Mouse (Mus musculus): ENCODE data around the gene AI467606. TPM values are rescaled to one million over a fixed set of nuclear protein-coding genes. Genes with fewer than 3 reads are reported as not detected.

Gene AI467606
- polyA plus RNA-seq, 1 experiment: 93.9 TPM

- TF ChIP-seq GATA1 (IDR thresholded peaks at IDR 0.05; ENCODE audit: borderline replicate concordance, low read length) (no peak), FLI1 (IDR thresholded peaks at IDR 0.05; ENCODE audit: low read length) (no peak)
- peaks cover 18% of the 10 kb centered on the region for H3K27me3 ChIP-seq (replicated peaks)
- H3K9me3 ChIP-seq: no peaks in the 10 kb centered on the region
- peaks cover 62% of the 10 kb centered on the region for H3K4me1 ChIP-seq
- H3K4me3 ChIP-seq (replicated peaks): peak overlapping the region; percentile 84
- H3K36me3 ChIP-seq (replicated peaks; ENCODE audit: low read length): no peaks in the 10 kb centered on the region
Observed at GRCm38 (mm10) chr7:127104560-127105332, 13.6 kb downstream of the AI467606 start.

DNA sequence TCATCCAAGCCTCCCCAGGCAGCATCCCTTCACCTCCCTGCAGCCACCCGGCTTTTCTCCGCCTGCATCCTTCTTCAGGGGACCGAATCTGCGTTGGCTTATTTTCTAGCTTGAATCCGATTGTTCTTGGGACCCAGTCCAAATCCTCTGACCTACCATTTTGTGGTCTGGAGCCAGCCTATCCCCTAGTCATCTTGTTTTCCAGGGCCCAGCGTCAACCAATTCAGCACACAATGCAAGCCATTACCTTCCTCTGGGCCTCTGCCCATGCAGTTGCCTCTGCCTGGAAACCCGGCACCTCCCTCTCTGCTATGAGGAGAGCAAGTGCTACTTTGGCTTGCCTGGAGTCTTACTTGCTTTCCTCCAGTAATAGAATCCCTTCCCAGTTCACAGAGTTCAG is 14.4 kb downstream of the AI467606 start:
- H3K27me3 ChIP-seq (replicated peaks): peaks cover 16% of the 10 kb centered on the region
- no peaks in the 10 kb centered on the region for H3K9me3 ChIP-seq
- H3K4me3 ChIP-seq (replicated peaks): no peak overlapping the region
- H3K4me1 ChIP-seq: peaks cover 61% of the 10 kb centered on the region
- no peaks in the 10 kb centered on the region for H3K36me3 ChIP-seq (replicated peaks; ENCODE audit: low read length)
- TF ChIP-seq GATA1 (IDR thresholded peaks at IDR 0.05; ENCODE audit: borderline replicate concordance, low read length): no peak
- TF ChIP-seq FLI1 (IDR thresholded peaks at IDR 0.05; ENCODE audit: low read length): no peak

DNA sequence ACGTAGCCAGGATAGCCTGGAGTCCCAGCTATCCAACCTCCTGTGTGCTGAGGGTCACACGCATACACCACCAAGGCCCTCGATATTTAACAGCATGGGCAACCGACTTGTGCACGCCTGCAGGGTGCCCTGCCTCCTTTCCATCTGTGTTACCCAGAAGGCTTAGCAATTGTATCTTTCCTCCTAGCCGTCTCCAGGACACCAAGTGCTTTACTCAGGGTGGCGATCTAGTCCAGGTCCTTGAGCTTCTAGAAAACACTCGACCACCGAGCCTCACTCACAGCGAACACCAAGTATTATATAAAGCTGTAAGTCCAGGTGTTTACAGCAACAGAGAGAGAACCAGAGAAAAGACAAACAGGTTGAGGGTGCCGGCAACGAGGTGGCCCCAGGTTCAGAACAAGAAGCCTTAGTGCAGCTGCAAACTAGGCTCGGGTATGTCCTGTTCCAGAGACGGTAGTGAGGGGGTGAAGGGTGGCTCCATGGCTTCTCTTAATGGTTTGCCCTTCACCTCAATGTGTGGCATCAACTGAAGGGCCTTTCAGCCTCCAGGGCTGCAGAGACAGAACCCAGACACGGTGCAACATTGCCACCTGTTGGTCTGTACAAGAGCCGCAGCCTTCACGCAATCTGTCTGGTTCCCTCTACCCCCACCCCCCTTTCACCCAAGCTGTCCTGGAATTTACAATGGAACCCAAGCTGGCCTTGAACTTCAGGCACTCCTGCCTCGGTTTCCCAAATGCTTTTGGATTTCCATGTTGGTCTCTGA is 19.3 kb downstream of the AI467606 start:
- Histone ChIP-seq H3K4me3 (replicated peaks) (no peak overlapping the region), H3K4me1 (peaks cover 65% of the 10 kb centered on the region), H3K27me3 (replicated peaks) (peaks cover 14% of the 10 kb centered on the region), H3K9me3 (no peaks in the 10 kb centered on the region), H3K36me3 (replicated peaks; ENCODE audit: low read length) (no peaks in the 10 kb centered on the region)
- TF ChIP-seq GATA1 (IDR thresholded peaks at IDR 0.05; ENCODE audit: borderline replicate concordance, low read length): no peak
- TF ChIP-seq FLI1 (IDR thresholded peaks at IDR 0.05; ENCODE audit: low read length): no peak

GRCm38 (mm10) chr7:127111461-127111860 is 20.3 kb downstream of the AI467606 start:
- H3K4me3 ChIP-seq (replicated peaks): no peak overlapping the region
- no peak for TF ChIP-seq FLI1 (IDR thresholded peaks at IDR 0.05; ENCODE audit: low read length)
- no peak for TF ChIP-seq GATA1 (IDR thresholded peaks at IDR 0.05; ENCODE audit: borderline replicate concordance, low read length)
- H3K36me3 ChIP-seq (replicated peaks; ENCODE audit: low read length): no peaks in the 10 kb centered on the region
- H3K27me3 ChIP-seq (replicated peaks): peaks cover 8% of the 10 kb centered on the region
- peaks cover 64% of the 10 kb centered on the region for H3K4me1 ChIP-seq
- no peaks in the 10 kb centered on the region for H3K9me3 ChIP-seq

GRCm38 (mm10) chr7:127112251-127112841 is 21.2 kb downstream of the AI467606 start:
- TF ChIP-seq GATA1 (IDR thresholded peaks at IDR 0.05; ENCODE audit: borderline replicate concordance, low read length): no peak
- no peak for TF ChIP-seq FLI1 (IDR thresholded peaks at IDR 0.05; ENCODE audit: low read length)
- H3K4me1 ChIP-seq: peaks cover 61% of the 10 kb centered on the region
- H3K36me3 ChIP-seq (replicated peaks; ENCODE audit: low read length): no peaks in the 10 kb centered on the region
- H3K9me3 ChIP-seq: no peaks in the 10 kb centered on the region
- no peak overlapping the region for H3K4me3 ChIP-seq (replicated peaks)
- peaks cover 1% of the 10 kb centered on the region for H3K27me3 ChIP-seq (replicated peaks)

DNA sequence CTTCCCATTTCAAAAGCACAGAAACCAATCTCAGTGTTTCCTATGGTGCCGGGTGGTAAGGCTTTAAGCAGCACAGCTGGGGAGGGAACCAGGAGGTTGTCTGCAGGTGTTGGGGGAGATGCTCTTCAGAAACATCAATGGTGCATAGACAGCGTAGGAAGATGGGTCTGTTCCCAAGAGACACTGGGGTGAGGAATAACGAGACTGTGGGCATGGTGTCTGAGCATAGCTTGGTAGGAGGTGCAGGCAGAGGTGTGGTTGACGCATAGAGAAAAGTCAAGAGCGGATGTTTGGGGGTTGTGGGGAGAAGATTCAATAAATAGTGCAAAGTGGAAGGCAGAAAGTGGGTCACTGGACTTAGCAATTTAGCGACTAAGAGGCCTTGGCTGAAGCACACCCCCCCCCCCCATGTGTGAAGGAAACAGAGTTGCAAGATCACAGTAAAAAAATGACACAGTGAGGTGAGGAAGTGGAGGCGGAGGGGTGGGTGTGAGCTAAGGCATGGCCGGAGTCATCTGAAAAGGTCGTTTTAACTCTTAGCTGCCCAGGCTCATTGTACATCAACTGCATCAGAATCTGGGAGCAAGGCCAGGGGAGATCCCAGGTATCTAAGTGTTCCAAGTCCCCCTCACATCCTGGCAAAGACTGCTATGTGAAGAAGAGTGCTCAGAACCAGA is 21.9 kb downstream of the AI467606 start:
- Histone ChIP-seq H3K27me3 (replicated peaks) (no peaks in the 10 kb centered on the region), H3K4me3 (replicated peaks) (peak overlapping the region; percentile 64), H3K4me1 (peaks cover 68% of the 10 kb centered on the region), H3K9me3 (no peaks in the 10 kb centered on the region), H3K36me3 (replicated peaks; ENCODE audit: low read length) (no peaks in the 10 kb centered on the region)
- TF ChIP-seq FLI1 (IDR thresholded peaks at IDR 0.05; ENCODE audit: low read length): no peak
- no peak for TF ChIP-seq GATA1 (IDR thresholded peaks at IDR 0.05; ENCODE audit: borderline replicate concordance, low read length)

DNA sequence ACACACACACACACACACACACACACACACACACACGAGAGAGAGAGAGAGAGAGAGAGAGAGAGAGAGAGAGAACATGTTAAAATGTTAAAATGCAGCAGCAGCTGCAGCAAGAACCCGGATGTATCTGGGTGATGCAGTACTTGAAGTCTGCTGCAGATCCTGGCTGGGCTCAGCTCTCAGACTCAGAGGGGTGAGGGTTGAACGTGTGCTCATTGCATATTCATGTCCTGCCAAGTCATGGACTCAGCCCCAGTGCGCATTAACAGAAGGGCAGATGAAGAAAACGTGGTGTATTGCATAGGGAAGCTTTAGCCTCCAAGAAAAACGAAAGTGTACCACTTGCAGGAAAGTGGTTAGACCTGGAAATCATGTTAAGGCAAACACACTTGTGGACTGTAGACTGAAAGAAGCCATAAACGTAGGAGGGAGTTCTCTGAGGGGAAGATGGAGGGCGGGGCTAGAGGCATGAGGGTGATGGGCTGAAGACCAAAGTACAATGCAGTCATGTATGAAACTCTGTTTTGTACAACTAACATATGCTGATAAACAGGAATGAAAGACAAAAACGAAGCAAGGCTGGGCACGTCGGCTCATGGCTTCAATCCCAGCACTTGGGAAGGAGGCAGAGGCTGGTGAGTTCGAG is 22.6 kb downstream of the AI467606 start:
- TF ChIP-seq FLI1 (IDR thresholded peaks at IDR 0.05; ENCODE audit: low read length) (no peak), GATA1 (IDR thresholded peaks at IDR 0.05; ENCODE audit: borderline replicate concordance, low read length) (no peak)

DNA sequence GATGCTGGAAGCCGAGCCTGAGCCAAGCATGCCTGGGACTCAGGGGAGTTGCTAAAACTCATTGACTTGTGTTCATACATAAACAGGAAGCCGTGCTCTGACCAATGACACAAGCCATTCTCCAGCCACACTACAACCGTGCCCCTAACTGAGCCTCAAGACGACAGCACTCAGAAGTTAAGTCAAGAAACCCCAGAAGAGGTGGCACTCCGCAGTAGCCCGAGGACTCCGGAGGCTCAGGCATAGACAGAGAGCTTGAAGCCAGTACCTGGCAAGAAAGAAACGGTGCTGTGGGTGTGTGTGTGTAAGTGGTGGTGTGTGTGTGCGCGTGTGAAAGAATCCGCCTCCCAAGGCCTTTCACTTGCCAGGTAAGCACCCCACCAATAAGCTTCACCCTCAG is 23.8 kb downstream of the AI467606 start:
- Histone ChIP-seq H3K27me3 (replicated peaks) (no peaks in the 10 kb centered on the region), H3K9me3 (no peaks in the 10 kb centered on the region), H3K4me3 (replicated peaks) (no peak overlapping the region), H3K4me1 (peaks cover 70% of the 10 kb centered on the region), H3K36me3 (replicated peaks; ENCODE audit: low read length) (no peaks in the 10 kb centered on the region)
- no peak for TF ChIP-seq FLI1 (IDR thresholded peaks at IDR 0.05; ENCODE audit: low read length)
- no peak for TF ChIP-seq GATA1 (IDR thresholded peaks at IDR 0.05; ENCODE audit: borderline replicate concordance, low read length)

More for the DNA sequence above, 22.6 kb downstream of the AI467606 start:
- peaks cover 70% of the 10 kb centered on the region for H3K4me1 ChIP-seq
- H3K36me3 ChIP-seq (replicated peaks; ENCODE audit: low read length): no peaks in the 10 kb centered on the region
- H3K27me3 ChIP-seq (replicated peaks): no peaks in the 10 kb centered on the region
- H3K4me3 ChIP-seq (replicated peaks): peak overlapping the region; percentile 76
- no peaks in the 10 kb centered on the region for H3K9me3 ChIP-seq

DNA sequence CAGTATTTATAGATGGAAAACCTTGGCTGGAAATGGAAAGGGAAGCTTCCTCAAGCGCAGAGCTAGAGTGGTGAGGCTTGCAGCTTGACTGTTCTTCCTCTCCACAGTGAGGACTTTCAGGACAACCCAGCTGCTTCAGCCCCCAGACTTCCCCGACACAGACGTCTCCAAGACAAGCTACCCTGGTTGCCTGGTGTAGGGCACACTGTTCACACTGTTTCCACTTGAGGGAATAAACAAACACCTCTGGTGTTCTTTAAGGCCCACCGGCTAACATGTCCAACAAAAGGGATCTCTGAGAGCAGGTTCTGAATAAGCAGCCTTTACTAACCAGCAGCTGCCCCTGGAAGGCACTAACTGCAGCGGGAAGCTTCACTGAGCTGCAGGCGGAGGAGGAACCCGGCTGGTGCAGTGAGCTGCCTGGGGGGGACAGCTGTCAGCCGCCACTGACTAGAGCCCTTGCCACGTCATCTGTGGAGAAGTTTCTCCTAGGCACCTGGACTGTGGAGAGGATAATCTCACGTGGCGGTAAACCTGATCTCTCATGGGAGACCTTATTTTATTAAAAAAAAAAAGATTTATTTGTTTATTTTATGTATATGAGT is 25.3 kb downstream of the AI467606 start:
- H3K4me1 ChIP-seq: peaks cover 61% of the 10 kb centered on the region
- no peaks in the 10 kb centered on the region for H3K9me3 ChIP-seq

More for the DNA sequence above, 25.3 kb downstream of the AI467606 start:
- Histone ChIP-seq H3K36me3 (replicated peaks; ENCODE audit: low read length) (no peaks in the 10 kb centered on the region), H3K27me3 (replicated peaks) (no peaks in the 10 kb centered on the region), H3K4me3 (replicated peaks) (no peak overlapping the region)
- TF ChIP-seq FLI1 (IDR thresholded peaks at IDR 0.05; ENCODE audit: low read length) (no peak), GATA1 (IDR thresholded peaks at IDR 0.05; ENCODE audit: borderline replicate concordance, low read length) (no peak)

Data from megakaryocyte, embryonic 14.5 days (primary cell).